Mouse (Mus musculus) natural killer cell, adult 2 months (primary cell): ENCODE results near the gene Pdcl3.
A peak's percentile ranks its signal among the peaks of the same experiment; 100 is the strongest.

Source experiments
- DNase-seq, 2 experiments: peaks; one replicate each; pipeline ENCODE4 v3.0.0; 2022; ENCODE audit warnings: low spot score in 2 of 2

Pdcl3 gene

DNA sequence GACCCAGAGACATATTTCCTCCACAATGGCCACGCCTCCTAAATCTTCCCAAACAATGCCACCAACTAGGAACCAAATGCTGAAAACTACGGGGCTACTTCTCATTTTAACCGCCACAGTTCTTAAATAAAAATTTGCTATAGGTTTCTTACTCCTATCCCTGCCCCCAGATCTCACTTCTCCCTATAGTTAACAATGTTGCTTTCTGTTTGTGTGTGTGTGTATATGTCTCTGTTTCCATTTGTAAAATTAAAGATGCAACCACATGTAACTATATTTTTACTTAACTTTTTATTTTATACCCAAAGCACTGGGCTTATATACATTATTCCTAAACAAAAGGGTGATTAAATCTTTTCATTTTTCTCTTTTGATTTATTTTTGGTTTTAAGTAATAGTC lies at the start of gene Pdcl3:
Gene Pdcl3, plus strand, starts transcription at position 301 of the 400 bp plus-strand sequence.
- DNase-seq, result no peak

DNA sequence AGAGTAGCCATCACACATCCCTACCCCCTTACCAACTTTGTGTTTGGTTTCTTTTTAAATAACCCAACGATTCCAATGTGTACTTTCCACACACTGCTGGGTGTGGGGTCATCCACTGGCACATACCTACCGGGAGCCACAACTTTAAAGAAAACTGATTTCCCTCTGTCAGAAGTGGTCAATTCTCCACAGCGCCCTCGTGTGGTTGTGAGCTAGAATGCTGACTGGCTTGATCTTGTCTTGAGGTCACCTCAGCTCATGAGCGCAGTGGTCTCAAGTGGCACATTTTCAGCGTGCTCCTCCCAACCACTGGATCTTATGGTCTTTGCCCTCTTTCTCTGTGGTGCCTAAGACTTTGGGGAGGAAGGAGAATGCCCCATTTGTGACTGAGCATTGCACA lies 48.6 kb upstream of the Pdcl3 start:
- peak; percentile 3 to 19 for DNase-seq

DNA sequence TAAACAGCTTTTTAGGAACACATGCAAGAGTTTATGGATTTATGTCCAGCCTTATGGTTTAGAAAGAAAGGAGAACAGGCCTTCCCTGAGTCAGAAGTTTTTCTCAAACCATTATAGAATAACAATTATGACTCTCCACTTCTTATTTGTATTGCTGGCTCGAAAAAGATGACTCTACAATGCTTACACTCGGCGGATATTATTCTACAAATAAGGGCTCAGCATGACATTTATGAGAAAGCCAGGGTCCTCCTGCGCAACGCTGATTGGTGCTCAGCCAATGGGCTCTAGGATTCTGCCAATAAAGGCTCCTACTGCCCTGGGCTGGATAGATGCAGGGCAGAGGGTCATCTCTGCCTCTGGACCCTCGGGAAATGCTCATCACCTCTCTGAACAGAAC lies 46.6 kb upstream of the Pdcl3 start, which contains the start of gene Nms:
Gene Nms, plus strand, starts transcription at position 301 of the 400 bp plus-strand sequence.
- DNase-seq, result no peak

DNA sequence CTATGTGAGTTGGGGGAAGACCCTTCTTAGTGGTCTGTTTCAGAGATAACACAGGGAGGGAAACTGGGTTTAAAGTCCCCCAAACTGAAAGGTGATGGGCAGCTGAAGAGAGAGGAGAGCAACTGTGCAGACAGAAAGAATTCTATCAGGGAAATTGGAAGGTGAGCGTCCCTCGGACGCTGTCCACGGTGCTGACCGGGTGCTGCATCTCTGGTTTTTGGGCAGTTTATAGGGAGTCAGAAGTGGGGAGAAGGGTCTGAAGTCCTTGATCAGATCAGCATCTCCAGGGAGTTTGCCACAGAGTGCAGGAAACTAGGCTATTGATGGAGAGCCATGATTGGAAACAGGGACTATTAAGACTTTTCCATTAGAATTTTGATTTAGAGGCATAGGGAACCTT lies 45.8 kb upstream of the Pdcl3 start:
- no peak for DNase-seq

DNA sequence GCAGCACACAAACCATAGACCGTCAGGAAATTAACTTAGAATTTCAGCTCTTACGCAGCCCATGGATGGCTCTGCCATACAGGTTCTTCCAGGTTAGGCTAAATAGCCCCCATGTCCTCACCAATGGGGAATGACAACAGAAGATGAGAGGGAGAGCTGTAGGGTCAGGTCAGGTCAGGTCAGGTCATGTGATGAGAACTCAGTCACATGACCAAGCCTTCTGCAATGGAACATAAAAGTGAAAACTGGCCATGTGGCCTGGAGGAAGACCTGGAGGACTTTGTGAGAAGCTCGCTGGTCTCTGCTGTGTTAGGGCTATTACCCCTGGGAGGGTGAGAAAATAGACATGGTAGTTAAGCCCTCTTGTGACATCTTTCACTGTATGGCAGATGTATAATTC lies 29.0 kb upstream of the Pdcl3 start:
- DNase-seq, result no peak

DNA sequence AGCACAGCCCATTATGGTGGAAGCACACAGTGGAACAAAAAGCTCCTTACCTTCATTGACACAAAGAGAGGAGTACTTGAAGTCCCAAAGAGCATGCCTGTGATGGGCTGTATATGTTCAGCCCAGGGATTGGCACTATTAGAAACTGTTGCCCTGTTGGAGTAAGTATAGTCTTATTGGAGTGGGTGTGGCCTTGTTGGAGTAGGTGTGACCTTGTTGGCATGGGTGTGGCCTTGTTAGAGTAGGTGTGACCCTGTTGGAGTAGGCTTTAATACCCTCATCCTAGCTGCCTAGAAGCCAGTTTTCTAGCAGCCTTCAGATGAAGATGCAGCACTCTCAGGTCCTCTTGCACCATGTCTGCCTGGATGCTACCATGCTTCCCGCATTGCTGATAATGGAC lies 16.3 kb upstream of the Pdcl3 start:
- DNase-seq, result no peak

DNA sequence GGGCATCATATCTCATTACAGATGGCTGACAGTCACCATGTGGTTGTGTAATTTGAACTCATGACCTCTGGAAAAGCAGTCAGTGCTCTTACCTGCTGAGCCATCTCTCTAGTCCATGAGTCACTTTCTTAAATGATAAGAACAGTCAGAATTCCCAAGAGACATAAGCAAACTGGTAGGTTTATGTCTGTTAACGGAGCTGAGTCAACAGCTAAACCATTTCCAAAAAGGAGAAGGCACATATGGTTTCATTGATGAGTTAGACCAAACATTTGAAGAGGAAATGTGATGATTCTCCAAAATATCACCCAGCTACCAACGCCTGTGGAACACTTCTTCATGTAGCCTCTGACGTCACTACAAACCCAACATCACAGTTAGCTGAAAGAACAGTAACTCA lies 13.7 kb upstream of the Pdcl3 start:
- DNase-seq, result no peak

DNA sequence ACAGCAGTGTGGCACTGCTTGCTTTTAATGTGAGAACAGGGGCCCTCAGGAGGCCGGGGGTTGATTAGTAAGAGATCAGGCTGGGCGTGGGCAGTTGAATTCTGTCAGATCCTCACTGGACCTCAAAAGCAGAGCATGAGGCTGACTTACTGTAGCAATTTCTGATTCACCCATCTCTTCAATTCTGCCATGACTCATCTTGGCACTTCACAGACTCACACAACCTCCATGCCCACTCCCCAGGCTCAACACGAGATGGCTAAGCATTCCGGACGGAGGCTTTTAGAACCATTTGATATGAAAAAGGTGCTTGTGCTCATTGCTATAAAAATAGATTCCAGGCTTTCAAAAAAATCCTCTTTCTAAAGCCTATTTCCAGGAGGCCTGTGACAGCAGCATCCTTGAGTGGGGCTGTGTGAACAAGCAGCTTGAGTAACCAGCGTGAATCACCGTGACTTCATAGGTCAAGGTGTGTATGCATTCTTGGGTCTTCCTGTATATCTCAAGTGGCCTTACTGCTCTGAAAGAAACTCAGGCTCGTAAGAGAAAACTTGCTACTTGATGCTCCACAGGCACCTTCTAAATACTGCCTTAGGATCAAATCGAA lies 12.3 kb upstream of the Pdcl3 start:
- no peak for DNase-seq

DNA sequence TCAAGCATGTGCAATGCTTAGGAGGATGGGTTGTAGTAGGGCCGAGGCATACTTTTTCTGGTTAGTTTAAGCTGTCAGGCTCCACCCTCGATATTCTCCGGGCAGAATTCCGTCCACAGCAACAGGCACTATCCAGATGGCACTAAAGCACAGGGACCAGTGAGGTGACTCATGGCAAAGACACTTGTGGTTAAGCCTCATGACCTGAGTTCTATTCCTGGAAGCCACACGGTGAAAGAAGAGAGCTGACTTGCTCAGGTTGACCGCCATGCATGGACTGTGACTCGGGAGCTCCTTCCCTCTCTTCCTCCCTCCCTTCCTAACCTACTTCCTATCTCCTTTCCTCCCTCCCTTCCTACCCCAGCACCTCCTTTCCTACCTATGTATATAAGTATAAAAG lies 5.5 kb upstream of the Pdcl3 start:
- DNase-seq, result no peak

DNA sequence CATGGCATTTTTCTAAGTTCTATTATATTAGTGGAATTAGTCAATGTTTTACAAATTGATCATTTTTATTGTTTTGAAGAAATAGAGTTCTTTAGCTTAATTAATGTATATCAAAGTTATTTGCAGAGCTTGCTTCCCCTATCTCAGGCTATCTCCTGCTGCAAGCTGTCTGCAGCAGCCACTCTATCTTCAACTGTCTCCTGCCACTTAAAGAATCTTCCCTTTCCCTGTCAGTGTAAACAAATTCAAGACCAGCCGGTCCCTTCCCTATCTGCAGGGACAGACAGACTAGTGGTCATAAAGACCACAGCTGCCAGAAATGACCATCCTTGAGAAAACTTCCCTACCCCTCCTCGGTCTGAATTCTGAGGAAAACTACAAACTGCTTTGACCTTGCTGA lies 1.5 kb upstream of the Pdcl3 start:
- no peak for DNase-seq

DNA sequence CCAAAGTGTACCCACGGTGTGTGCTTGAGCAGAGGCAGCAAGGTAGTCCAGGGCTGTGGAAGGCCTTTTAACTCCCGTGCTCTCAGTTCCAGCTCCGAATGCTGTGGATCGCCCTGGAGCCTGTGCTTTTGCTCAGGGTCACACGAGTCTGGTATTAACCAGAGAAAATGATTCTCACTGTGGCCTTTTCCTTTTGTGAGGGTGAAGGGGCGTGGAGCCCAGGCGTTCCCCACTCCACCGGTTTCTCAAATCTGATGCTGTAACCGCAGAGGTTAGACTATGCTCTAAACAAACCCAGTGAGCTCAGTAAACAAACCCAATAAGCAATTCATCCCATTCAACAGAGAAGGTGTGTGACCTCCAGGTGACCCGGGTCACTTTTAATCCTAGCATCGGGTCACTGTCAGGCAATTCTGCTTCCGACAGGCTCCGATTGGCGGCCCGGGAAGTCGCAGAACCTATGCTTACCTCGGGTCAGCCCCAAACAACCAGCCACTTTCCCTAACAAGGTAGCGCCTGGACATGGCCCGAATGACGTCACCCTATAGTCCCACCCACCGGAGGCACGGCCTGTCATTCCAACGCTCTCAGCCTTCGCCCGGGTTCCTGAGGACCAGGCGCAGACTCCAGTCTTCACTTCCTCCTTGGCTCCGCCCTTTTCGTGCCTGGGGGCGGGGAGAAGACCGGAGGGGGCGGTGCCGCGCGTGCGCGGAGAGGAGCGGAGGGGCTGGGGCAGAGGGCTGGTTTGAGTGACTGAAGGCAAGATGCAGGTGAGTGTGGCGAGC lies 1.9 kb downstream of the Pdcl3 start:
- peak; percentile 93 for DNase-seq

DNA sequence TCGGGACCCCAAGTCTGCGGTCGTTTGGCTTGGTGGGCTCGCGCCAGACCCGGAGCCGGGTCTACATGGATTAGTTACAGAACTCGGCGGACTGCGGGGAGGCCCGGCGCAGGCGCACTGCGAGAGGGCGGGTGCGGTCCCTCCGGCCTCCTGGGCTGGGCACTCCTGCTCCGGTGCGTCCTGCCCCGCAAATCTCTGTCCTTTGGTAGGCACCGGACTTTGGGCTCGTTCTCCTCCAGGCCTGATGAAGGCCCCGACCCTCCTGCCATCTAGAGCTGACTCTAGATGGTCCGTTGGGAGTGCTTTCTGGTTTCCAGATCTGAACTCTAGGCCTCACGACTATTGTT lies 2.4 kb downstream of the Pdcl3 start:
- DNase-seq, result no peak

DNA sequence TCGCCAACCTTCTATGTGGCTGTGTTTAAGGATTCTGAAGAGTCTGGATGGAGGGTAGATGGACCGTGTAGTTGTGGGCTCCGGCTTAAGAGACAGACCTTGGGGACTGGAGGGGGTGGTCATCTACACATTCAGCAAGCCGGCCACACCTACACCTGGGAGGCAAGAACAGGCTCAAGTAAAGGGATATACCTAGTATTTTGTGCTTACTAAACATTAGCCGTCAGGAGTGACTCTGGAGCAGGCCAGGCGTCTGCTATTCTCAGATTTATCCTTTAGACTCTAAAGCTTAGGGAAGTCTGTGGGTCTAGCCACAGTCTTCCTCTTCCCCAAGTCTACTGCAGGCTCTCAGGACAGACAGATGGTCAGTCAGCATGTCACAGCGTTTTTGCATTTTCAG lies 2.9 kb downstream of the Pdcl3 start:
- no peak for DNase-seq

DNA sequence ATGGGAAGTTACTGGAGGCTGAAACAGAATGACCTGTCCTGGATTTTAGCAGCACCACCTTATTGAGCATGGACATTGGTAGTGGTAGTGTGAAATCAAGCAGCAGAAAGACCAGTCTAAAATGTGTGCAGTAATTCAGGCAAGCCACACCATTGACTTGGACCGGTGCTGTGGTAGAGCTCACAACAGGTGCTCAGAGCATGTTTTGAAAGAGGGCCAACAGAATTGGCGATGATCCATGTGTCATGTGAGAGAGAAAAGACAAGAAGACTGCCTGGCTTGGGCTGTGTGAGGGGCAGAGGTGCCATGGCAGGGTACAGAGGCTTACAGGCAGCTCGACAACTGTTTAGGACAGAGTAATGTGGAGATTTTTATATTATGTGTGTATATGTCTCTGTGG lies 7.0 kb downstream of the Pdcl3 start:
- DNase-seq, result no peak

DNA sequence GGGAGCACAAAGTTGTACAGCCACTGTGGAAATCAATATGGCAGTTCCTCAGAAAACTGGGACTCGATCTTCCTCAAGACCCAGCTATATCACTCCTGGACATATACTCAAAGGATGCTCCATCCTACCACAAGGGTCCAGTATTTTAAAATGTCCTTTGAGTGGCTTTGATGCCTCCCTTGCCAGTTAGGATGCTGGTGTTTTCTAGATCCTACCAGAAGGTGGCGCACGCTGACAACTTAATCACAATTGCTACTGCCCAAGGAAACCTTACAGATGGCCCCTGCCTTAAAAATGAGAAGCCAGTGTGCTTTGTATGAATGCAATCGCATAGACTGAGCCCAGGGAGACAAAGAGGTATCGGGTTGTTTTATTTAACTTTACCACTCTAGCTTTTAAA lies 15.7 kb downstream of the Pdcl3 start:
- DNase-seq, result peak; percentile 58 to 72

DNA sequence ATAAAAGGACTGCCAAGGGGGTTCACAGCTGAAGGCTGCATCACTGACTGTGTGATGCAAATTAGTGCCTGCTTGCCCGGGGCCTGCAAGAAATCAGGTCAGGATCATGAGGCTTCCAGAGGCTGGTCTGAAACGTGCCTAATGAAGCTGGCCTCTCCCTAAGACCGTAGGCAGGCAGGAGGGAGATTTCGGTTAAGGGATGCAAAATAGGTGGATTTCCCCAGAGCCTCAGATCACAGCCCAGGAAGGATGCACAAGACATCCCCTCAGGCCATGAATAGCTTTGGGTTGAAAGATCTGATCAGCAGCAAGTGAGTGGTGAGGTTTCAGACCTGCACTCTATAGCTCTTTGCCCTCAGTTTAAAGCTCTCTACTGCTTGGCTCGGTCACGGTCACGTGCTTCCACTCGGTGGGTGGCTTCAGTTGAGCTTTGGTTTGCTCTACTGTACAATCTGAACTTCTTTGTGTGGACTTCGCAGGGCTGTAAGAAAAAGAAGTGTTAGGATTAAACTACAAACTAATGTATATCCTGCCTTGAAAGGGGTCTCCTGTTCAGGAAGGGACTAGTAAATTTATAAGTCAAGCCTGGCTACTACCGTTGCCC lies 20.4 kb downstream of the Pdcl3 start:
- DNase-seq, result no peak

DNA sequence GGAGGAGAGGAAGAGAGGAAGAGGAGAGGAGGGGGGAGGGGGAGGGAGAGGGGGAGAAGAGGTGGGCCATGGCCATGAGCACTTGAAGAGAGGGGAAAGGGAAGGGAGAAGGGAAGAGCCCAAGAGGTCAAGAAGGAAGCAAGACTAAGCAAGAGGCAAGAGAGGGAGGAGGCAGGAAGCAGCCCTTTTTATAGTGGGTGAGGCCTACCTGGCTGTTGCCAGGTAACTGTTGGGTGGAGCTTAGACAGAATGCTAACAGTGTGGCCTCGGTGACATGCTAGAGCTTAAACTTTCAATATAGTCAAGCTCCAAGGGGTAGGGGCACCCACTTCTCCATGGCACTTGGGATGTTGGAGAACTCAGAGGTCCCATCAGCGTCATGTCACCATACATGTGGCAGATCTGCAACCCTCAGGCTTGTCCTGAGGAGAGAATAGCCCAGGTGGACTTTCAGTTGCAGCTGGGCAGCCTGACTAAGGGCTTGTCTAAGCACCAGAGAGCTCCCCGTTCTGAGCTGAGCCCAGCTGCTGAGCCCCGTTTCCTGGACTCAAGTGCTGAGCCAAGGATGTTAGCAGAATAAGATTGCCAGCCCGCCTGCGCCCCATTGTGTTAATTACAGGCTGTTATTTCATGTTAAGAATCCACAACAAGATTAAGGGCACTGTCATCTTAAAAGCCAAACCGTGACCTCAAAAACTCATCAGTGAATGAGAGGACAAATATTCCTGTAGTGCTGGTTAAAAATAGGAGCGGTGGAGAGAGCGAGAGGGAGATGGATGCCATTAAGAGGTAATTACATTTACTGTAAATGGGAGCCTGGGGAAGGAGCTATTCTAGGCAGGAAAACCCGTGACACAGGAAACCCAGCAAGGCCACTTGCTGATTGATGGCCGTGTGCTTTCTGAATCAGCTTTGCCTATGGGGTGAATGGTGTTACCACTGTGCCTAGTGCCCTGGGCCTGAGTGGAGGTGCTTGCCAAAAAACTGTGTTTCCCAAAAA lies 21.7 kb downstream of the Pdcl3 start:
- no peak for DNase-seq

DNA sequence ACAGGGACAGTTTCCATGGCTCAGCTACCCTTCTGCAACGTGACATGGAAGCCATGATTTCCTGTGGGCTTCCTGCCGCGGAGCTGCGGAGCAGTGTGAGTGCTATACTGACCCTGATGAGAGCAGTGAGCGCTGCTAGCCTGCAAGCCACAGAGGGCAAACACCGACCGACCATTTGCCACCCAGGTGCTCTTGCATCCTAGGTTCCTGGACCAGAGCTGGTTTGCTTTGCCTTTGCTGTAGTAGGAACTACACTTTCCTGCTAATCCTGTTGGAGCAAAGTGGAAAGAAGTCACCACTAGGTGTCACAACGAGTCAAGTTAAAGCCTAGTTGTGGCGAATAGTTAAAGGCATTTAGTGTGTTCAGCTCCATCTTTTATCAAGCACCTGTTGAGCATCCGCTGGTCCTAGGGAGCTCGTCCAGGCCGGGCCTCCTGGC lies 25.2 kb downstream of the Pdcl3 start:
- DNase-seq, result peak; percentile 28 to 43

DNA sequence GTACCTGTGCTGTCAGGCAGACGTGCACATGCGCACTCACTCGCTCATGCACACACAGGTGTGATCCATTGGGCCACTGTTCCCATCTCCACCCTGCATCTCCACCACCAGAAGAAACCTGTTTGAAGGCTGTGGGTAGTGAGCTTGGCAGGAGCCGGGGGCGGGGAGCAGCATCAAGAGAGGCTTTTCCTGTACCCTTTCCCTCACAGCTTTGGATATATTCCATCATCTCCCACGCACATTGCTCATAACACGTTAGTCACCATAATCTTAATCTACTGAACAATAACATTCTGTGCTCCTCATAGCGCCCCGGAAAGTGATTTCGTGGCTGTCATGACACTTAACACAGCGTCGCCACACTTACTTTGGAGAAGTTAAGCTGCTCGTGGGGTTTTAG lies 27.2 kb downstream of the Pdcl3 start:
- DNase-seq, result no peak

DNA sequence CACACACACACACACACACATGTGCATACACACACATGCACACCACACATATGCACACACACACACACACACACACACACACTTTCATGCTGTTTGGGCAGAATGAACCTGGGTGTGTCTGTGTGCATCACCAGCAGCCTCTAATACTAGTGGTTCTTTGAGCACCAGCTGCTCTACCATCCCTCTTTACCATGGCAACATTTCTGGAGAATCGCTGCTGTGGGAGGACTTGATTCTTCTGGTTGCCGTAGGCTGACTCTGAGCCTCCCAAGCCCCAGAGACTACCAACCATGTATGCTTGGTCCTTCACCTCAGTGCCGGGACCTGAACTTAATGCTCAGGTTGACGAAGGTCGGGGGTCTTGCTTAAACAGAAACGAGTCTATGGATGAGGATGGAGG lies 28.4 kb downstream of the Pdcl3 start:
- no peak for DNase-seq

DNA sequence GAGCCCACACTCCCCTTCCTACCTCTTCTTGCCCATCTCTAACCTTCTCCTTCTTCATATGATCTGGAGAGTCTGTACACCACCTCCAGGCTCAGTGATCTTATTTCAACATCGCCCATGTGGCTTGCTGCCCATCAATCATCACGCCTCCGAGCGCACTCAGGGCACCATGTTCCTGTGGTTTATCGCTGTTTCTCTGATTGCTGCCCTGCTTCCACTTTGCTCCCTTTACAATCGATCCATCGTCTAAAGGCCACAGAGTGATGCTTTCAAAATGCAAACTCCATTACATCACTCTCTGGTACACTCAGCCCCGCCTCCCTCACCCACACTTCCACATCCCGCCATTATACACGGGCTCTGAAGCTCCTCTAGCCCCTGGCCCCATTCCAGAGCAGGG lies 30.1 kb downstream of the Pdcl3 start:
- DNase-seq, result no peak

DNA sequence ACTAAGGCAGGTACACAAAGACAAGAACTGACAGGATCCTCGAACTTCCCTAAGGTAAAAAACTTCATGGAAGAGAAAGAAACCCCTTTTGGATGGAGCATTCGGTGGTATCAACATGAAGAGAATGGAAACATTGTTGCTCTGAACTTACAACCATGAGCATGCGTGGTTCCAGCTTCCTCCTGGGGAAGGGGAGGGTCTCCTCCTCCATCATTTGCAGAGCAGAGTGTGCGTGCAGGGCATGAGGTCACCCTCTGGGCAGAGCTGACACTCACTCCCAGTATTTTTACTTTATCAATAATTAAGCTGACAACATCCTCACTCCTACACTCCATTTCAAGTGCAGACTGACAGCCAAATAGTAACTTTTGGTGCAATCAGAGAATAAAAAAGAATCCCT lies 32.5 kb downstream of the Pdcl3 start:
- DNase-seq, result no peak
